Mouse (Mus musculus) ES-Bruce4 (cell line): Measurements from ENCODE around the gene Tecpr2.

ENCODE experiments used
- CTCF ChIP-seq: IDR thresholded peaks from one replicate; pipeline ENCODE4 v1.8.1; 2011; ENCODE audit warnings: low read depth, low read length
- EP300 ChIP-seq: IDR thresholded peaks from 2 replicates; pipeline ENCODE4 v1.6.1; 2011; ENCODE audit warnings: low read depth, low read length; ENCODE audit not compliant: insufficient read depth
- POLR2A ChIP-seq: IDR thresholded peaks from one replicate; pipeline ENCODE4 v1.8.1; 2011; ENCODE audit warnings: low read length; ENCODE audit not compliant: insufficient read depth

- no peak for TF ChIP-seq POLR2A
- TF ChIP-seq CTCF, result no peak
- TF ChIP-seq EP300, result no peak
Observed at GRCm38 (mm10) chr12:110967146-110967545, 78.1 kb downstream of the Tecpr2 start.
